Mouse (Mus musculus): ENCODE results near the gene Ugcg. TPM values are rescaled to one million over a fixed set of nuclear protein-coding genes. Genes with fewer than 3 reads are reported as not detected.
A peak's percentile ranks its signal among the peaks of the same experiment; 100 is the strongest.

Ugcg gene
- 7.4 and 7.6 TPM in 2 replicates for polyA plus RNA-seq (2015; fragmentation: Nextera tagmentation; extraction: Ambion mirVana)

GRCm38 (mm10) chr4:59188802-59189545 is at the start of gene Ugcg:
Gene Ugcg, plus strand, starts transcription at chr4:59189257.
- ATAC-seq (replicated peaks; ENCODE audit: low FRiP score, low read depth) (peak; percentile 87), DNase-seq (ENCODE audit: low spot score) (peak; percentile 86)
- peaks cover 6% of the 10 kb centered on the region for H3K4me1 ChIP-seq (replicated peaks; ENCODE audit: insufficient read depth, low read length)
- TF ChIP-seq CTCF (IDR thresholded peaks at IDR 0.05; ENCODE audit: low read depth): no peak
- no peaks in the 10 kb centered on the region for H3K36me3 ChIP-seq (ENCODE audit: insufficient read depth, low read length)
- WGBS: under 1% methylated on average over 37 of the region's 99 CpGs
- H3K27me3 ChIP-seq (ENCODE audit: insufficient read depth, low read length): no peaks in the 10 kb centered on the region
- H3K27ac ChIP-seq: peak within 1 kb of the TSS; percentile 83
- peak within 1 kb of the TSS; percentile 80 for H3K4me2 ChIP-seq (ENCODE audit: low read length)
- H3K4me3 ChIP-seq (replicated peaks; ENCODE audit: low read depth, low read length): peak within 1 kb of the TSS; percentile 76
- H3K9ac ChIP-seq (ENCODE audit: low read depth, low read length): peak within 1 kb of the TSS; percentile 75
- H3K9me3 ChIP-seq (replicated peaks; ENCODE audit: low read length): no peaks in the 10 kb centered on the region

- Histone ChIP-seq H3K9me3 (replicated peaks; ENCODE audit: low read length) (no peaks in the 10 kb centered on the region), H3K4me2 (ENCODE audit: low read length) (no peak overlapping the region), H3K36me3 (ENCODE audit: insufficient read depth, low read length) (no peaks in the 10 kb centered on the region), H3K9ac (ENCODE audit: low read depth, low read length) (no peak overlapping the region), H3K27ac (no peak overlapping the region), H3K4me3 (replicated peaks; ENCODE audit: low read depth, low read length) (no peak overlapping the region), H3K27me3 (ENCODE audit: insufficient read depth, low read length) (no peaks in the 10 kb centered on the region), H3K4me1 (replicated peaks; ENCODE audit: insufficient read depth, low read length) (no peaks in the 10 kb centered on the region)
- no peak for ATAC-seq (replicated peaks; ENCODE audit: low FRiP score, low read depth)
- DNase-seq (ENCODE audit: low spot score): peak; percentile 15
- WGBS: 84% methylated on average over 5 of the region's 5 CpGs
- no peak for TF ChIP-seq CTCF (IDR thresholded peaks at IDR 0.05; ENCODE audit: low read depth)
Measured at GRCm38 (mm10) chr4:59149043-59149442, 40.0 kb upstream of the Ugcg start.

- Histone ChIP-seq H3K4me3 (replicated peaks; ENCODE audit: low read depth, low read length) (no peak overlapping the region), H3K27me3 (ENCODE audit: insufficient read depth, low read length) (no peaks in the 10 kb centered on the region), H3K4me2 (ENCODE audit: low read length) (no peak overlapping the region), H3K27ac (no peak overlapping the region), H3K9ac (ENCODE audit: low read depth, low read length) (no peak overlapping the region), H3K4me1 (replicated peaks; ENCODE audit: insufficient read depth, low read length) (no peaks in the 10 kb centered on the region), H3K9me3 (replicated peaks; ENCODE audit: low read length) (no peaks in the 10 kb centered on the region), H3K36me3 (ENCODE audit: insufficient read depth, low read length) (no peaks in the 10 kb centered on the region)
- no peak for TF ChIP-seq CTCF (IDR thresholded peaks at IDR 0.05; ENCODE audit: low read depth)
- peak; percentile 38 for DNase-seq (ENCODE audit: low spot score)
- 42% methylated on average over 5 of the region's 5 CpGs for WGBS
- no peak for ATAC-seq (replicated peaks; ENCODE audit: low FRiP score, low read depth)
Measured at GRCm38 (mm10) chr4:59150907-59151306, 38.1 kb upstream of the Ugcg start.

- no peak overlapping the region for H3K9ac ChIP-seq (ENCODE audit: low read depth, low read length)
- no peak for DNase-seq (ENCODE audit: low spot score)
- no peak overlapping the region for H3K4me2 ChIP-seq (ENCODE audit: low read length)
- H3K27me3 ChIP-seq (ENCODE audit: insufficient read depth, low read length): no peaks in the 10 kb centered on the region
- H3K9me3 ChIP-seq (replicated peaks; ENCODE audit: low read length): no peaks in the 10 kb centered on the region
- no peaks in the 10 kb centered on the region for H3K4me1 ChIP-seq (replicated peaks; ENCODE audit: insufficient read depth, low read length)
- 70% methylated on average over 1 of the region's 1 CpGs for WGBS
- no peaks in the 10 kb centered on the region for H3K36me3 ChIP-seq (ENCODE audit: insufficient read depth, low read length)
- TF ChIP-seq CTCF (IDR thresholded peaks at IDR 0.05; ENCODE audit: low read depth): no peak
- no peak overlapping the region for H3K27ac ChIP-seq
- ATAC-seq (replicated peaks; ENCODE audit: low FRiP score, low read depth): no peak
- H3K4me3 ChIP-seq (replicated peaks; ENCODE audit: low read depth, low read length): no peak overlapping the region
Measured at GRCm38 (mm10) chr4:59151953-59152352, 37.1 kb upstream of the Ugcg start.

- ATAC-seq (replicated peaks; ENCODE audit: low FRiP score, low read depth): no peak
- Histone ChIP-seq H3K9me3 (replicated peaks; ENCODE audit: low read length) (no peaks in the 10 kb centered on the region), H3K4me2 (ENCODE audit: low read length) (no peak overlapping the region), H3K4me1 (replicated peaks; ENCODE audit: insufficient read depth, low read length) (no peaks in the 10 kb centered on the region), H3K4me3 (replicated peaks; ENCODE audit: low read depth, low read length) (no peak overlapping the region), H3K27me3 (ENCODE audit: insufficient read depth, low read length) (no peaks in the 10 kb centered on the region), H3K27ac (no peak overlapping the region), H3K36me3 (ENCODE audit: insufficient read depth, low read length) (no peaks in the 10 kb centered on the region), H3K9ac (ENCODE audit: low read depth, low read length) (no peak overlapping the region)
- no peak for DNase-seq (ENCODE audit: low spot score)
- TF ChIP-seq CTCF (IDR thresholded peaks at IDR 0.05; ENCODE audit: low read depth): no peak
- 52% methylated on average over 7 of the region's 7 CpGs for WGBS
Measured at GRCm38 (mm10) chr4:59156897-59157592, 32.0 kb upstream of the Ugcg start.

GRCm38 (mm10) chr4:59157654-59158053 is 31.4 kb upstream of the Ugcg start:
- Histone ChIP-seq H3K9me3 (replicated peaks; ENCODE audit: low read length) (no peaks in the 10 kb centered on the region), H3K4me1 (replicated peaks; ENCODE audit: insufficient read depth, low read length) (no peaks in the 10 kb centered on the region), H3K4me2 (ENCODE audit: low read length) (no peak overlapping the region), H3K4me3 (replicated peaks; ENCODE audit: low read depth, low read length) (no peak overlapping the region), H3K27me3 (ENCODE audit: insufficient read depth, low read length) (no peaks in the 10 kb centered on the region), H3K9ac (ENCODE audit: low read depth, low read length) (no peak overlapping the region), H3K27ac (no peak overlapping the region), H3K36me3 (ENCODE audit: insufficient read depth, low read length) (no peaks in the 10 kb centered on the region)
- no peak for TF ChIP-seq CTCF (IDR thresholded peaks at IDR 0.05; ENCODE audit: low read depth)
- 63% methylated on average over 2 of the region's 2 CpGs for WGBS
- DNase-seq (ENCODE audit: low spot score) (no peak), ATAC-seq (replicated peaks; ENCODE audit: low FRiP score, low read depth) (no peak)

Data from kidney, postnatal 0 days (tissue).